Mouse (Mus musculus): ENCODE results near the gene Asphd1.
A peak's percentile ranks its signal among the peaks of the same experiment; 100 is the strongest.
"Not testable (repeated sequence)": the region's sequence is repeated elsewhere in the genome, so short reads cannot be mapped to it uniquely, and the experiment has no call there.

Asphd1 gene

DNA sequence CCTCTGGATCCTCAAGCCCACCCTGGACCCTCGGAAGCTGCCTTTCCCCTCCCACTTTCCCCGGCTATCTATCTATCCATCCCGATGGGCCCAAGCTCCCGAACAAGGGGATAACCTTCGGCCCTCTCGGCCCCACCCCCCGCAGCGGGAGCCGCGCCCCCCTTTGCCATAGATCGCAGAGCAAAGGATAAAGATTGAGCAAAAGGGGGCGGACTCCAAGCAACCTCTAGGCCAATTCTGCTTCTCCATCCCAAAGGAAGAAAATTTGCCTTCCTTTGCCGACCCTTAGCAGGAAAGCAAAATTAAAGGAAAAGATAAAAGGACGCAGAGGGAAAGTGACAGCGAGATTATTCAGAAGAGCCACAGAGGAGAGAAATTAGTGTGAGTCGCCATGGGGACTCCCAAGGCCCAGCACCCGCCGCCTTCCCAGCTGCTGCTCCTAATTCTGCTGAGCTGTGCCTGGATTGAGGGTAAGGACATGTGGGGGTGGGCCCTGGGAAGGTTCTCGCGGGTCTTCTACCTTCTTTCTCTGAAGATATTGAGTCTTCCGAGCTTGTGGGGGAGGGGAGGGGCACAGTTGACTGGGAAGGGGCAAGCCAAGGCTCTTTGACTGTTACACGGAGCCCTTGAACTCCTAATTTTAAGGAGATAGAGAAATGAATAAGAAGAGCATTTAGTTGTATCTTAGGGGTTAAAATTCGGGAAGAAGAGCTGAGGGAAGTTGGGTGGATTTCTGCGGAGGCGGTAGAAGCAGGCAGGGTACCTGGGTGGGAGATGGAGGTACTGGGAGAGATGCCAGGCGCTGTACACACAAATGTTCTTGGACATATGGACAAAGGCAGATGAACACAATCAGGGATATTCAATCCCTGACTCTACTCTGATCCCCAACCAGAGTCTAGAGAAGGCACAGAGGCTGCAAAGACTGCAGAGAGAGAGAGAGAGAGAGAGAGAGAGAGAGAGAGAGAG is 1.5 kb upstream of the Asphd1 start:
- no peak for DNase-seq (ENCODE audit: low spot score in 2 of 2)

DNA sequence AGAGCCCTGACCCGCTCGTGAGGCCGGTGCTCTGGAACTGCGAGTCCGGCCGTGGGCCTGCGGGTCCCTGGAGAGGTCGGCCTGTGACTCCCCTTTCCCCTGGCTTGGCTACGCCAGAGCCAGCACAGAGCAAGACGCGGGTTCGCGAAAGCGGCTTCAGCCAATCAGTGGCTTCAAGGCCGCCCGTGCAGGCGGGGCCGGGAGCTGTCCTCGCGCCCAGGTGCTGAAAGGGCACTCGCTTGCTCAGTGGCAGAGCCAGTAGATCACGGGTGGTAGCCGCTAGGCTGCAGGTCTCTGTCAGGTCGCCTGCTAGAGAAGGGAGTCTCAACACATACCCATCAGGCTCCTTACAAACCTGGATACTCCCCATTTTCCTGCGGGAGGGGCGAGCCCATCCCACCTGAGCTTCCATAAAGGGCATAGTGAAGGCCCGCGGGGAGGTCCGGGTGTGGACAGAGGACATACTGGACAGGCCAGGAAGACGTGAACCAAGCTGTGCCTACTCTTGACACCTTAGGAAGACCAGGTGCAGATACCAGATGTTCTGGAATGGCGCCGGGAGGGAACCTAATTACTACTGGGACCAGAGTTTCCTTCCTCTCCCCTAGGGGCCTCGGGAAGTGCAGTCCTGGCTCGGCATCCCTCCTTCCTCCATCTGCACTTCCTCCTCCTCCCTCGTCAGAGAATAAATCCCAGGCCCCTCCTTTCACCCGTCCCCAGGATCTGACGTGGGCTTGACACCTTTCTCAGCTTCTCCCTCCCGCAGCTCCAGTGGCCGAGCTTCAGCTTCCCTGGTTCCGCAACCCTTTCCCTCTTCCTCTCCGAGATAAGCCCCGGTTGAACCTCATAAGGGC is 638 bp upstream of the Asphd1 start, which contains the start of gene Sez6l2:
Sez6l2 (plus strand) TSS at position 771 of the 854 bp plus-strand sequence.
- DNase-seq (ENCODE audit: low spot score in 2 of 2): peak; percentile 57 to 79

DNA sequence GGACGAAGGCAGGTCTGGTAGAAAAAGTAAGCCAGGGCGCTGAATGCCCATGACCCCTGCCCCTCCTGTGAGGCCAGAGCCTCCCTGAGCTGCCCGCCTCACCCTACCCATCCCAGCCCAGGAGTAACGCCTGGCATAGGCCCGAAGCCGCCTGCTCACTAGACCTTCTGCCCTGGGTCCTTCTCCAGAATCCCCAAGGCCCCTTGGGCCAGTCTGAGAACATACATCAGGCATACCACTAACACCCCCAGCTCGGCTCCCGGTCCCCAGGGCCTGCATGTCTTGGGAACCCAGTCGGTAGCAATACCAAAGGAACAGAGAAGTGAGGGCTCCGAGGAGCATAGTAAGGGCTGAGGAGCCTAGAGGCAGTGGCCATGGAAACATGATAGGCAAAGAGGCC is 756 bp downstream of the Asphd1 start:
- DNase-seq (ENCODE audit: low spot score in 2 of 2): no peak

DNA sequence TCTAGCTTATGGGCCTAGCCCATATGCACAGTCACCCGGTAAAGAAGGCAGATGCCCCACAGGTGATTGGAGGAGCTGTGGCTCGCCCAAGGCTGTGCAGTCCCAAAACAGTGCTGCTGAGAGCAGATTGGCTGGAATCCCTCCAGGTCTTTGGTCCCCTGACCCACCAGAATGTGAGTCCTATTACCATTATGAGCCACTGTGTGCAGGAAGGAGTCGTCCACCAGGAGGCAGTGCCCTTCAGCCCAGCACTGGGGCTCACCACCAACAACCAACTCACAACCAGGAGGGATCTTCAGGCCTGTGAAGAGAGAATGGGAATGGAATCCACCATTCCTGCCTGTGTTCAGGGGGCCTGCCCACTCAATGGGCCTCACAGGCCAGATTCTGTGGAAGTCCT is 2.9 kb downstream of the Asphd1 start:
- DNase-seq (ENCODE audit: low spot score in 2 of 2): peak in 1 of 2 experiments; percentile 48

DNA sequence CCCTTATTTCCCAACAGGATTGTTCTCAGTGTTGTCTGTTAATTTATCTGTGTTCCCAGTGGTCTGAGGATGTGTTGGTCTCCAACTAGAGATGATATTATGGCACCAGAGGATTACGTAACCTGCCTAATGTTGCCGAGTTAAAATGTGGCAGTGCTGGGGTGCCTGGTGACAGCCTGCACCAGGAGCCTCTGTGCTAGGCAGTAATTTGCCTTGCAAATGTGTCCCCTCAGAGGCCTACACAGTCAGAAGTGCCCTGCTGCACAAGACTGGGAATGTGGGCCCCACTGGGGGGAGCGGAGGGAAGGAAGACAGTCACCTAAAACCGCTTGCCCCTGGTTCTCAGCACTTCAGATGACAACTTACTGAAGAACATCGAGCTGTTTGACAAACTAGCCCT is 7.6 kb downstream of the Asphd1 start:
- DNase-seq (ENCODE audit: low spot score in 2 of 2): no peak

DNA sequence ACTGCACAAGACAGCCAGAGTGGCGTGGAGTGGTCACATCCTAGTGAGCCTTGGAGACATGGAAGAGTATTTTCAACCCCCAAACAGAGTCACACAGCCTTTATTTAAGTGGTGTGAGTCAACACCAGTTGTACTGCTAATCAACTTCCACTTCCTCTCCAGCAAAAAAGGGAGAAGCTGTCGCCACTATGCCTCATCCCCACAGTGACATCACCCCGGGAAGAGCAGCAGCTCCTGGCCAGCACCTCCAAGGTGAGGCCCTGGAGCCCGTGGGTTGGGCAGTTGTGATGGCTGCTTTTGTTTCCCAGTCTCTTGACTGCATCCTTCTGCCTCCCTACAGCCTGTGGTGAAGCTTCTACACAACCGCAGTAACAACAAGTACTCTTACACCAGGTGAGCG is 8.2 kb downstream of the Asphd1 start:
- no peak for DNase-seq (ENCODE audit: low spot score in 2 of 2)

DNA sequence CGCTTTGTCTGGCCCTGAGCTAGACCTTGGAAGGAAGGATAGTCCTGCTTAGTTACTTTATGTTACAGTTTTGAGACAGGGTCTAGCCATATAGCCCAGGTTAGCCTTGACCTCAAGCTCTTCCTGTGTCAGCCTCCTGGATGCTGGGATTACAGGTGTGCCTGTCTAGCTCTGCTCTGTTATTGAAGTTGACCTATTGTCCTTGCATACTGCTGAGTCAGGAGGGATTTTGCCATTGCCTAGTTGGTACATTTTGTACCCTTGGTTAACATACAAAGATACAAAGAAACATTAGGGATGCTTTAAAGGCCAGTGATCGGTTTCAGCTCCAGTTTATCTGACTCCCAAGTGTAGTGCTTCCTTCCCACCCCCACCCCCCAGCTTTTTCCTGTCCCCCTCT is 16.7 kb downstream of the Asphd1 start:
- no peak for DNase-seq (ENCODE audit: low spot score in 2 of 2)

DNA sequence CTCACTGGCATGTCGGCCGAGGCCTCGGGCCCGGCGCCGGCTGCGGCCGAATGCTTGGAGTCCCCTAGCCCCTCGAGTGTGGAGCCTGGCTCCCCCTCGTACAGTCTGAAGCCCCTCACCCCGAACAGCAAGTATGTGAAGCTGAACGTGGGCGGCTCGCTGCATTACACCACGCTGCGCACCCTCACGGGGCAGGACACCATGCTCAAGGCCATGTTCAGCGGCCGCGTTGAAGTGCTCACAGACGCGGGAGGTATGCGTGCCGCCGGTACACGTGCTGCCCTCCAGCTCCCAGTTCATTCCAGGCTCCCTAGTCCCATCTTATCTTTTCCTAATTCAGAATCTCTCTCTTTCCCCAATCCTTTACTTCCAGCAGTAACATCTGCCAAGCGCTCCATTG is 20.3 kb downstream of the Asphd1 start:
- peak in 1 of 2 experiments; percentile 22 for DNase-seq (ENCODE audit: low spot score in 2 of 2)

DNA sequence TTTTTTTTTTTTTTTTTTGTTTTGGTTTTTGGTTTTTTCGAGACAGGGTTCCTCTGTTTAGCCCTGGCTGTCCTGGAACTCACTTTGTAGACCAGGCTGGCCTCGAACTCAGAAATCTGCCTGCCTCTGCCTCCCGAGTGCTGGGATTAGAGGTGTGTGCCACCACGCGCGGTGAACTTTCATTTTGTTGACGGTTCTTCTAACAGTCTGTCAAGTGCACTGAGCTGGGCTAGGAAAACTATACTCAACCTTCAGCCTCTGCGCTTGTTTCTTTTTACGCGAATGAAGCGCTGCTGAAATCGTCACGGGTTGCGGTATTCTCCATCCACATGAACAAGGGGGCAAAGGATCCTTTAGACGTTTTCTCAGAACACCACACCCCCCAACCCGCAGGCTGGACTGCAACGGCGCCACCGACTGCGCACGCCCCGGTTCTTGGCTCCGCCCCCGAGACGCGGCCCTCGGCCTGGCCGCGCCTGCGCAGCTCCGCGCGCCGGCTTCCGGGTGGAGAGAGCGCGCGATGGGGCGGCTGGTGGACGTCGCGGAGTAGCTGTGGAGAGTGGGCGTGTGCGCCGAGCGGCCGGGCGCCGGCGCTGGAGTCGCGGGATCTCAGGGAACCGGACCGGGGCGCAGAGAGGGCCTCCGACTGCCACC is 20.9 kb downstream of the Asphd1 start, which contains the start of gene Kctd13:
Kctd13 (plus strand) TSS at position 496 of the 654 bp plus-strand sequence.
- DNase-seq (ENCODE audit: low spot score in 2 of 2): peak; percentile 91 to 94

DNA sequence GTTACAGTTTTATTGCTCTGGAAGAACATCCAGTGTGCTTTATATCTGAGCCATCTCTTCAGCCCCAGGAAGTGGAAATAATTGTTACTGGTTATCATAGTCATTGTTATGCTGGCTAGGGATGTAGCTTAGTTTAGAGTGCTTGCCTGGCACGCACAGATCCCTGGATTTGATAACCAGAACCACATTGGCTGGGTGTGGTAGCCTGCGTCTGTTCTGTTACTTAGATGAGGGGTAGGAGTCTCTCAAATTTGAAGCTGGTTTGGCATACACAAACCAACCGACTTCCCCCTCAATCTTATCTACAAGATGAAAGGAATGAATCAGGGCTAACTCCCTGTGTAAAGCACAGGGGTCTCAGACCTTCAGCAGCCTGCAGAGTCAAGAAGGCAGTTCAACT is 23.1 kb downstream of the Asphd1 start:
- DNase-seq (ENCODE audit: low spot score in 2 of 2): no peak

DNA sequence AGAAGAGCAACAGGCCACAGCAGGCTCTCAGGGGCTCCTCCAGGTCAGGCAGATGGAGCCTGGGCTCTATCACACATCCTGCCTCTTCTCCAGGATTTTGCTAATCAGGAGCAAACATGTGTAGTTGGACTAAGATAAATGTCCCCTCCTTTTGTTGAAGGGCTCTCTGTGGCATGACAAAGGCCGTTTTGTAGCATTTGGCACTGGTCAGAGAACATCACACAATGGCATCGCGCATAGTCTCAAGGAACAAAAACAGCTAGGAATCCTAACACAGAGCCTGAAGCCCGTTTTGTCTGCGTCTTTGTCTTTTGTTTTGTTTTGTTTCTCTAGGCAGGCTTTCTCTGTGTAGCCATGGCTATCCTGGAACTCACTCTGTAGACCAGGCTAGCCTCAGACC is 25.4 kb downstream of the Asphd1 start:
- no peak for DNase-seq (ENCODE audit: low spot score in 2 of 2)

DNA sequence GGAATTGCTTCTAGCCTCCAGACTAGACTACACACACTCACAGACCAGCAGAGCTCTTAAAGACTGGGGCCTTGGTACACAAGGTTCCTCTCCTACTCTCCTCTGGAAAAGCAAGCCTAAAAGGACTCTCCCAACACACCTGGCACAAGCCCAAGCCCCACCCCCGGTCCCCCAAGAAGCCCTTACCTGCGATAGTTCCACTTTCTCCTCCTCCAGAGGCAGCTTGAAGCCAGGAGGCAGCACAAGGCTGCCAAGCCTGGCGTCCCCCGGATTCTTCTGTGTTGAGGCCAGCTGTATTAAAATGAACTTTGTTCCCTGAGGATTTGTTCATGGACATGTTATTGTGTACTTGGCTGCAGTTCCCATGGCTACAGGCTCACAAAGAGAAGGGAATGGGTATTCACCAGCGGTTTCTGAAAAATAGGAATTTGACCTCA is 26.7 kb downstream of the Asphd1 start, which contains the start of gene Tmem219:
Tmem219 (minus strand) TSS at position 294 of the 437 bp plus-strand sequence.
- no peak for DNase-seq (ENCODE audit: low spot score in 2 of 2)

DNA sequence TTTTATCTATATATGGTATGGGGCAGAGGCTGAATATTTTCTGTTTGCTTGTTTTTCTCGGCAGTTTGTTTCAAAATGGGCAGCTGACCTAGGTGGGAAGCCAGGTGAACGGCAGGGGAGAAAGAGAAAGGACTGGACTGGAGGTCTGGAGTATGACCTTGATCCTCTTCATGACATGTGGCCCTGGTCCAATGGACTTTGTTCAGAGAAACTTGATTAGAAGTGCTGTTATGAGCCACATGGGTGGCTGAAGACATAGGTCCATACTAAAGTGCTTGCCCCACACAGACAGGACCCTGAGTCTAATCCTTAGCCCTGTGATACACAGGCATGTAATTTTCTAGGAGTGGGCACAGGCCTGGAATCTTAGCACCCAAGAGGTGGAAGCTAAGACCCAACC is 27.8 kb downstream of the Asphd1 start:
- DNase-seq (ENCODE audit: low spot score in 2 of 2): no peak

DNA sequence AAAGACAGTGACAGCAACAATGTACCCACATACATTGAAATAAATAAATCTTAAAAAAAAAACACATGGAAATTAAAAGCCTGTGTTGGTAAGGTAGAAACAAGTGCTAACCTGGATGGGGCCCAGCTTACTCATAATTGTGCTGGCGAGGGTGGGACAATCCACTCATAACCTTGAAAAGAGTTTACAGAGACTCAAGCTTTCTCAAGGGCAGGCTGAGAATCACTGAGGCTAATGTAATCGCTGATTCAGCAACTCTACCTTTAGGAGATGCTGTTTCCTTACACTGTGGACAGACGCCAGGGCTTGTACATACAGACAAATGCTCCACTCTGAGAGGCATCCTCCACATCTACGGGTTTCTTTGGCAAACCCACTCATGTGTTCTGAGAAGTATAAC is 29.4 kb downstream of the Asphd1 start:
- no peak for DNase-seq (ENCODE audit: low spot score in 2 of 2)

DNA sequence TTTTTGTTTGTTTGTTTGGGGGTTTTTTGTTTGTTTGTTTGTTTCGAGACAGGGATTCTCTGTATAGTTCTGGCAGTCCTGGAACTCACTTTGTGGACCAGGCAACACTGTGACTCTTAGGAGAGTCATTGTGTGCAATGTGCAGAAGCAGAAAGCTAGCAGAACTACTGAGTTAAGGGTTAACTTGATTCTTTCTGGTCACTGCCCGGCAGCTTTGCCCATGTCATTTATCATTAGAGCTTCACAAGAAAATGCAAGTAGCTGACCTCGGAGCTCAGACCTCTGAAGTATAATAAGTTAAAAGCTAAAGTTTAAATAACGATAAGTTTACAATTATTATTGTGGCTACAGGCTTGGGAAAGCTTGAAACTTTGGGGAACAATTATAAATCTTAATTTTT is 31.0 kb downstream of the Asphd1 start:
- DNase-seq (ENCODE audit: low spot score in 2 of 2): not testable (repeated sequence)

DNA sequence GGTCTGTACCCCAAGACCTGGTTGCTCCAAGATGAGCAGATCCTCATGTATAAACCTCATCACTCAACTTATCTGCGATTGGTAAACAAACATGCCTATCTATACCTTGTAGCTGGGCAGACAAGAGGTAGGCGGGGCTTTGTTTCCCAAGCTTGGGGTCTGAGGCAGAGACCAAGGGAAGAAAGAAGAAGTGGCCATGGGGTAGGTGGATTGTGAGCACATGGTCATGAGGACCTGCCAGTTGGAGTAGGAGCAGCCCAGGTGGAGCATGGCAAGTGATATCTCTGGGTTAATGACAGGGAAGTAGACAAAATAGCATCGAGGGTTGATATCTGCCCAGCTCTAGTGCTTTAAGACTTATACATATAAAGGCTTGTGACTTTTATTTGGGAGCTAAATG is 34.5 kb downstream of the Asphd1 start:
- DNase-seq (ENCODE audit: low spot score in 2 of 2): no peak

DNA sequence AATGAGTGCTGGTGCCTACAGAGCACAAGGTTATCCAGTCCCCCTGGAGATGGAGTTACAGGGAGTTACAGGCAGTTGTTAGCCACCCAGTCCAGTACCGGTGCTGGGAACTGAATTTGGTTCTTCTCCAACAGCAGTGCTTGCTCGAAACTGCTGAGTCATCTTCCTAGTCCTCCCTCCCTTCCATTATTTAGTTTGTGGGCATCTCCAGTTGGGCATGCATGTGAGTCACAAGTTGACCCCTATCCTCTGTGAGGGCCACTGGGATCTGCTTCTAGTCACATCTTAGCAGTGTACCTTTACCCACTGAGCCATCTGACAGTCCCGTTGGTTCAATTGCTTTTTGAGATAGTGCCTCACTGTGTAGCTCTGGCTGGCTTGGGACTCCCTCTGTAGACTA is 43.8 kb downstream of the Asphd1 start:
- DNase-seq (ENCODE audit: low spot score in 2 of 2): no peak

DNA sequence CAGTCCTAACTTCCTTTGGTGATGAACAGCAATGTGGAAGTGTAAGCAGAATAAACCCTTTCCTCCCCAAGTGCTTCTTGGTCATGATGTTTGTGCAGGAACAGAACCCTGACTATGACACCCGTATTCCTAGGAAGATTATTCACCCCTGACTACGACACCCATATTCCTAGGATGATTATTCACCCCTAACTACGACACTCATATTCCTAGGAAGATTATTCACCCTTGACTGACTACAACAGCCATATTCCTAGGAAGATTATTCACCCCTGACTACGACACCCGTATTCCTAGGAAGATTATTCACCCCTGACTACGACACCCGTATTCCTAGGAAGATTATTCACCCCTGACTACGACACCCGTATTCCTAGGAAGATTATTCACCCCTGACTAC is 49.6 kb downstream of the Asphd1 start:
- DNase-seq (ENCODE audit: low spot score in 2 of 2): not testable (repeated sequence)

DNA sequence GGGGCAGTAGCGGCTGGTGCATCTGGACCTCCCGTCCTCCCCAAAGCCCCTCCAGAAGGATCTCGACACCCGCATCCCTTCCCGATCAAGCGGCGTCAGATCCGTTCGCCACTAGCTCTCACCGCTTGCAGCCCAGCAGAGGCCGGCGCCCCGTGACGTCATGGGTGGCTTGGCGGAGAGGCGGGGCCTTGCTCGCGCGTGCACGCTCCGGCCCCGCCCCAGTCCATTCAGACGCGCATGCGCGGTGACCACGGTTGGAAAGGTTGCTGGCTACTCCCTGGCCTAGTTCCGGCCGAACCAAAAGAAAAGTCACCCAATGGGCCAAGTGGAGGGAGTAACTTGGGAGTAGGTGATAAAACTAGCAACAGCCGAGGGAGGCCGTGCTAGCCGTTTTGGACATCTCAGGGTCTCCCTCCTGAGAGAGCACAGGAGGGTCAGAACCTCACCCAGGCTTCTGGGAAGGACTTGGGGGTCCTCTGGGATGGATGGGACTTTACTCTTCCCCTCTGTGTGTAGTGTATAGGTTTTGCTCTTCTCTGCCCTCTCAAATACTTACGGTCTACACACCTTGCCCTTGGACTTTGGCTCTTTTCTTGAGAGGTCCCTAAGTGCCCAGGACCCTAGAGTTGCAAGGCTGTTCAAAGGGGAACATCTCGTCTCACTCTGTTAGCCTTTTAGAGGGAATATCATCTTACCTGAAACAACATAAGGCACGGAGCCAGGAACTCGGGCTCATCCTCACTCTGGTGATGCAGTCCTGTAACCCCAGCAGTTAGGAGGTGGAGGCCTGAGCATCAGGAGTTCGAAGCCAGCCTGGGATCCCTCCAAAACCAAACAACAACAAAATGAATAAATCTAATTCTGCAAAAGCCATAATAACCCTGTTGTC is 51.0 kb downstream of the Asphd1 start:
- peak; percentile 92 for DNase-seq (ENCODE audit: low spot score in 2 of 2)

DNA sequence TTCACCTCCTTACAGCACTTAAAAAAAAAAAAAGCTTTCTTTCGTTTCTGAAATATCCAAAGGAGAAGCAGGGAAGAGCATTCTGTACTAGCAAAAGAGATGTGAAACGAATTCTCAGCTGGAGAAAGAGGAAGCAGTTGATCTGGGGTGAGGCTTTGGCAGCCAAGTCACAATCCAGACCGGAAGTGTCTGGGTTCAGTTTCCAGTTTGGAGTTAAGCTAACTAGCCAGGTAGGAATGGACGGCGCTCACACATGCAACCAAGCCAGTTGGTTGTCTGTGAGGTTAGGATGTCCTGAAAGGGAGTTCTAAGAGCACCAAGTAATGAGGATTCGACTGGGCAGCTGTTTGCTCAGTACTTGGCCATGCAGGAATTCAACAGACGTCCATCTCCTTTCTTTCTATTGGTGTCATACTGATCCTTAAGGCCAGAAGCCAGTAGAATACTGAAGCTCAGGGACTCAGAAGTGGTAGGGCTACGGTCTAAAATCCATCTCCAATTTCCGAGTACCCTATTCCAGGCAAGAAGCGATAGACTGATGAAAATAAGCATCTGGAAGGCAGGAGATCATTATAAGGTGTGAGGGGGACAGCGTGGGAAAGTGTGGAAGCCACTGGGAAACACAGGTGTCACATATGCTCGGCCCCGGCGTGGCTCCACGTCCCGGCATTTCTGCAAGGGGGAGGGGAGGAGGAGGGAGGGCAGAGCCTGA is 51.8 kb downstream of the Asphd1 start:
- peak; percentile 14 to 31 for DNase-seq (ENCODE audit: low spot score in 2 of 2)
